Mouse (Mus musculus) bone marrow, adult 2 months (tissue): ENCODE measurements around the gene Nolc1.

Source experiments
- CTCF ChIP-seq: fragments of 200-500 bp; IDR thresholded peaks from 2 replicates; pipeline ENCODE4 v1.5.1; 2011; ENCODE audit warnings: low read length, control low read depth; ENCODE audit not compliant: control insufficient read depth, insufficient read depth
- POLR2A ChIP-seq: fragments of 200-500 bp; IDR thresholded peaks from 2 replicates; pipeline ENCODE4 v1.6.1; 2011; ENCODE audit warnings: low read depth, mild to moderate bottlenecking, control low read depth, low read length, borderline replicate concordance; ENCODE audit not compliant: control insufficient read depth

DNA sequence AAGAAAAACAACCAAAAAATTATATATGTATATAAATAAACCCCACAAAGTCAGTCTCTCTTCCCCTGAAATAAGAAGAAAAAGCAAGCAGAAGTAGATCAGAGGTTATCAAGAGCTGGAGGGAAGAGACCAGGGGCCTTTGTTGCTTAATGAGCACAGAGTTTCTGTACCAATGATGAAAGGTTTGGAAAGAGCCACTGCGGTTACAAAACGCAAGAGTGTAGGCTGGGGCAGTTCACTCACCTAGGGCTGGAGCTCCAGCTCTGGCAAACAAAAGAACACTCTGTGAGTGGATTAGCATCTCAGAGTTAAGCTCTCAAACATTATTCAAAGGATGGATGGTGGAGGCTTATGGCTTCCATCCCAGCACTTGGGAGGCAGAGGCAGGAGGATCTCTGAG lies 34.6 kb downstream of the Nolc1 start:
- TF ChIP-seq POLR2A (no peak), CTCF (no peak)
